Mouse (Mus musculus) megakaryocyte, embryonic 14.5 days (primary cell): ENCODE data around the gene Onecut1.

Source experiments
- FLI1 ChIP-seq: IDR thresholded peaks from 2 replicates; pipeline ENCODE4 v1.6.1; 2012; ENCODE audit warnings: low read length, inconsistent platforms, mixed read lengths
- GATA1 ChIP-seq: IDR thresholded peaks from 3 replicates; pipeline ENCODE4 v1.6.1; 2012; ENCODE audit warnings: mixed read lengths, low read length, inconsistent platforms, borderline replicate concordance

GRCm38 (mm10) chr9:74920450-74920849 lies 58.7 kb downstream of the Onecut1 start:
- TF ChIP-seq GATA1 (no peak), FLI1 (no peak)
